Mouse (Mus musculus) naive thymus-derived CD4-positive, alpha-beta T cell, adult 2 months (primary cell): ENCODE measurements around the gene Coq8b.

Experiments used
- DNase-seq: peaks from one replicate; pipeline ENCODE4 v3.0.0-alpha.2; 2011; ENCODE audit warnings: low read depth

The Coq8b gene

DNA sequence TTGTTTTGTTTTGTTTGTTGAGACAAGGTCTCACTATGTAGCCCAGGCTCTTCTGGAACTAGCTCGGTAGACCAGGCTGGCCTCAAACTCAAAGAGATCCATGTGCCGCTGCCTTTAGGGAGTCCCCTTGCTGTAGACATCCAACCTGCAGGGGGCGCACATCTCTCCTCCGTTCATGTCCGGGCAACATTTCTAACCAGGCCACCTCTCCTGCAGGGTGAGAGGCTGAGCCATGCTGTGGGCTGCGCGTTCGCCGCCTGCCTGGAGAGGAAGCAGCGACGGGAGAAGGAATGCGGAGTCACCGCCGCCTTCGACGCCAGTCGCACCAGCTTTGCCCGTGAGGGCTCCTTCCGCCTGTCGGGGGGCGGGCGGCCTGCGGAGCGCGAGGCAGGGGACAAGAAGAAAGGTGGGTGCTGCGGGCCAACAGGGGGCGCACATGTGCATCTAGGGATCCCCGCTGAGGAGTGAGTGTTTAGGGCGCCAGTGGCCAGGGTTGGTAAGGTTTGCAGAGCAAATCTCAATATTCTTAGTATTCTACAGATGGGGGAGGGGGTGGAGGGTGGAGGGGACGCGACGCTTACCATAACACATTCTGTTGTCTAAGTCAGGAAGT, 41.0 kb downstream of the Coq8b start:
- DNase-seq: peak; percentile 54

DNA sequence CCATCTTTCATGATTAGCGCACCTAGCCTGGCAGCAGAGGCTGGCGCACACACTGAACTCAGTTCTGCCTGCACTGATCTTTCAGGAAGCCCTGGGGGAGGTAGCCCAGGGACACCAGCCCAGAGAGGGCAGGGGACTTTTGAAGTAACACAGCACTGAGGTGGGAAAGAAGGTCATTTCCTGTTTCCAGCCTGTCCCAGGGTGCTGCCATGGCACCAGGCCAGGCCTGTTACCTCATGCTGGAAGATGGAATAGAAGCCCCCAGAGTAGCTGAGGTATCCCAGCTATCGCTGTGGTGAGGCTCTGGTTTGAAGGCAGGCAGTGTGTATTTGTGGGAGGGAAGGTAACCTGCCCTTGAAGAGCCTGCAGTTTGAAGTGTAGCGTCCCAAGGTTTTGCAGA, 42.1 kb downstream of the Coq8b start:
- no peak for DNase-seq

DNA sequence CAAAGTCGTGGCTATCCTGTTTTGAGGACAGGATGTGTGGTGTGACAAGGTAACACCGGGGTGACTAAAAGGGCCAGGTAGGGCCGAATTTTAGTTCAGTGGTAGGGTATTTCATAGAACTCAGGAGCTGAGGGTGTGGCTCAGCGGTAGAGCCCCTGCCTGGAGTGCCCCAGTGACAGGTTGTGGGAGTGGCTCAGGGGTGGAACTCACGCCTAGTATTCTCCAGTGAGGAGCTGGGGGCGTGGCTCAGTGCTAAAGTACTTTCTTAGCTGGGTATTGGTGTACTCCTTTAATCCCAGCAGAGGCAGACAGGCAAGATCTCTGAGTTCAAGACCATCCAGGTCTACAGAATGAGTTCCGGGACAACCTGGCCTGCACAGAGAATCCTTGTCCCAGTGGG, 43.2 kb downstream of the Coq8b start:
- DNase-seq: no peak

DNA sequence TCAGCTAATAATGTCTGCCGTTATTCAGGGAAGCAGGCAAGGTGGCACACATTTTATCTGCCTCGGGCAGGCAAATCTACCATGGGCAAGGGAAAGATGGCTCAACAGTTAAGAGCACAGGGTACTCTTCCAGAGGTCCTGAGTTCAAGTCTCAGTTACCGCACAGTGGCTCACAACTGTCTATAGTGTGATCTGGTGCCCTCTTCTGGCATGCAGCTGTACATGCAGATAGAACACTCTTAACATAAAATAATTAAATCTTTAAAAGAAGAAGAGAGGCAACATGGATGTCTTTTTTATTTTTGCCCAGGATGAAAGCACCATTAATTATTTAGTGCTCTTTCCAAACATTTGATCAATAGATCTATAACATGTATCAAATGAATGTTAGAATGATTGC, 44.4 kb downstream of the Coq8b start:
- DNase-seq: peak; percentile 49

DNA sequence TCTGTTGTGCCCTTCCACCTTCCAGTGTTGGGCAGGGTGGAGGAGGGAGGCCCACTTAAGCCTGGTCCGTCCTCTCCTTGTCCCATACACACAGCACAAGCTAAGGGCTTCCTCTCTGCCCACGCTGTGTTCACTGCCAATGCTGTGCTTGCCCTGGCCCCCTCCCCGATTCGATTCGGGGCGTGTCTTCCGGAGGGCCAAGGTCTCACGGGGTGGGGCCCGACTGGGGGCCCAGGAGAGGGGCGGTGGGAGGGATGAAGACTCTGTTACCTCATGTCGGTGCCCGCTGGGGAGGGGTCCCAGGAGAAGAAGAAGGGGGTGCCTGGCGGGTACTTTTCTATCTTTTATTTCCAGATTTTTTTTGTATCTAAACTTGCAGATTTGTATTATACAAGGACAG, 48.9 kb downstream of the Coq8b start:
- no peak for DNase-seq

DNA sequence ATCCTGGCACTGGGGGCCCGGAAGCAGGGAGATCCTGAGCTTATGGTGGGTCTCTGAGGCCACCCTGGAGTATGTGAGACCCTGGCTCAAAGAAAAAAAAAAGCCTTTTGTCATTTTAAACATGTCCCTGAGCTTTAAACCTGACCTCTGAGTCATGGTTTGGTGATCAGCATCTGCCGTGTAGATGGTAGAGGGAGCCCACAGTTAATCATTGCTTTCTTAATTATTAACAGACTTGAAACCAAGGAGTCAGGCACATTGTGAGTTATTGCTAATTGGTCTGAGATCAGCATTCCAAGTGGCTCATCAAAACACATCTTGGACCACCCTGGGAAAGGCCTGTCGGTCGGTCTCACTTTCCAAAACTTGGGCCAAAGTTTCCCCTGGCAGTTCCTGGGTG, 49.4 kb downstream of the Coq8b start:
- DNase-seq: no peak

DNA sequence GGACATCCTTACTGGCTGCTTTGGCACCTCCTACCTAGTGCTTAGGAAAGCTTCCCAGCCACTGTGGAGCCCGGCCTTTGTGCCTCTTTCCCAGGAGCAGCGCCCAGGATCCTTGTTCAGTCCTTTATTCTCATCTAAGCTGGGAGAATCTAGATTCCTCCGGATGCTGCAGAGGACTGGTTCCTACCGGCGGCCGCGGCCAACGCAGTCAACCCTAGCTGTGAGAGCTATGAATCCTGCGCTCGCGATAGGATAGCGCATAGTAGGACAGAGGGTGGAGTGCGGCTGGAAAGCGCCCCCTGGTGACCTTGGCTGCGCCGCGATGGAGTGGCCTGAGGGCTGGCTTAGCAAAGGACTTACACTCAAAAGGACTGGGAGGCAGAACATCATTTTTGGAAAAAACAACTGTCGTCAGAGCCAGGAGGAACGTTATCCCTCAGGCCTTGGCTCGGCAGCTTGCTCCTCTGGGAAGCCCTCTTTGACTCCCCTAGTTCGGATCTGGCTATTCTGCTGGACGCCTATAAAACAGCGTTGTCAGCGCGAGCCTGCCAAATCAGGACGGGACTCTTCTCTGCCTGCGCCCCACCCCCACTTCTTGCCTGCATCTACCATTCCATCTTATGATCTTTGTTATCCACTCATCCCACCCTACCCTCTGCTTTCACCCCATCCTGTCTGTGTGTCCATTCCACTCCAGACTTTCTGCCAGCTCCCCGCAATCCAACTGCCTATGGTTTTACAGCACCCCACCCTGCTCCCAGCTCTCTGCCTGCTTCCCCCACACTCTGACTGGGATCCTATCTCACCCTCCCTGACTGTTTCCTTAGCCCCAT, 52.3 kb downstream of the Coq8b start:
- peak; percentile 47 for DNase-seq

DNA sequence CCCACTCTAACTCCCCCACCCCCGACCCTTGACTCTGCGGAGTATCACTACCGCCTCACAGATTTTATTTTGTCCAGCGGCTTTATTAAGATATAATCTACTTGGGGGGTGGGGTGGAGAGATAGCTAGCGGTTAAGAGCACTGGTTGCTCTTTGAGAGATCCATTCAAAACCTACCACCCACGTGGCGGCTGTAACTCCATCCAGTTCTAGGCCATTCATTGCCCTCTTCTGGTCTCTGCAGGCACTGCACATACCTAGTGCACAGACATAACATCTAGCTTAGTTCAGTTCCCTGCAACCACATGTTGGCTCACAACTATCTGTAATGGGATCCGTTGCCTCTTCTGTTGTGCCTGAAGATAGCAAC, 52.9 kb downstream of the Coq8b start:
- peak; percentile 67 for DNase-seq

DNA sequence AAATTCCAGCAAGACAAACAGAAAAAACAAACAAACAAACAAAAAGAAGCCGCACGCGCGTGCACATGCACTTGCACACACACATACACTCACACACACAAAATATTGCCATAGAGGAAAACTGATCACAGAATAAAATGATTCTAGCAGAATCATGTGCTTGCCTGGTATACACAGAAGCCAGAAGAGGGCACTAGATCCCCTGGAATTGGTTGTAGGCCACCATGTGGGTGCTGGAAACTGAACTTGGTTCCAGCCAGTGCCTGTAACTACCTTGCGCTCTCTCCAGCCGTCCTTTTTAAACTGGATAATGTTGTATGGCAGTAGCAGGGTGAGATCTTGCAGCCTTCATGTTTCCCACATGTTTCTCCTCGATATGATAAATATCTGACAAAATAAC, 55.9 kb downstream of the Coq8b start:
- no peak for DNase-seq

DNA sequence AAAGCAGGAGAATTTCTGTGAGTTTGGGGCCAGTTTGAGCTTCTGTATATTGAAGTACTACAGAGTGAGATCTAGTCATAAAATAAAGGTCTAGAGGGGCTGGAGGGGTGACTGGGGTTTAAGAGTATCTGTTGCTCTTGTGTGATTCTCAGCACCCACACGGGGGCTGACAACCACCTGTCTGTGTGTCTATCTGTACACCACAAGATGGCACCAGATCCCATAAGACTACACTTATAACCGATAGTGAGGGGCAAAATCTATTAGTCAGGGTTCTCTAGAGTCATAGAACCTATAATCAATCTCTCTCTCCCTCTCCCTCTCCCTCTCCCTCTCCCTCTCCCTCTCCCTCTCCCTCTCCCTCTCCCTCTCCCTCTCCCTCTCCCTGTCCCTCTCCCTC, 57.7 kb downstream of the Coq8b start:
- no peak for DNase-seq

DNA sequence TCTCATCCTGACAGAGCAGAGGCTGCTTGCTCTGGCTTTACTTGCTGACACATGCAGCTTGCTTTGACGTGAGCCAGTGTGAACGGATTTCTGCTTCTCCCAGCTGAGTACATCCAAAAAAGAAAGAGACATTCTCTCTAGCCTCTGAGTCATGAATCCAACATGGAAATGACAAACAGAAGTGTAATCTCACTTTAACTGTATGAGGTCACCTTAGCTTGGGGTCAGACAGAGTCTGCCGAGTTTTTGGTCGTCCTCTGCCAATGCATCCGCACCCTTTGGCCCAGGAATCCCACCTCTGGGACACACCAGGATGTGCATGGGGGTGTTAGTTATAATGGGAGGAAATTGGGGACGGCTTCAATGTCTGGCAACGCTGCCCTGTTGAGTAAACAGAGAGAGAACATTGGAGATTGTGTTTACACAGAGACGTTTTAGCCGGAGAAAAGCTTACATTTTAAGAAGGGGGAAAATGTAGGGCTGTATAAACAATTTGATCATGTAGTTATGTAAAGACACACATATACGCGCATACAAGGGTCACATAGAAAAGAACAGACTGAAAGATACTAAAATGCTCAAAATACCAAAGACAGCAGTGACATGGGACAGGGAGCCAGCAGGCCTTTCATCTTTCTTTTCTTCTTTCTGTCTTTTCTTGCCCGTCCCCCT, 59.1 kb downstream of the Coq8b start:
- no peak for DNase-seq

DNA sequence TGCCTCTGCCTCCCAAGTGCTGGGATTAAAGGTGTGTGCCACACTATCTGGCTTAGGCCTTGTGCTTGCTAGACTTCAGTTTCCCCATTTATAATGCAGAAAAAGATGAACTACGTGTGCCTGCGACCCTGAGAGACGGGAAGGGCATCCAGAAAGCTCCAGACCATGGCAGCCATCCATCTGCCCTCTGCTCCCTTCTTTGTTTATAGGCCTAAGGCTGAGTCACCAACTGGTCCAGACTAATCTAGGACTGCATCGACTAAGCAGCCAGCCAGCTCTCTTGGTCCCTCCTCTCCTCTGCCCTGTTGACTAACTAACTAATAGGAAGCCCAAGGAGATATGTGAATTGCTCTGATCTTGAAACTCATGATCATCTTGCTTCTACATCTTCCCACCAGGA, 63.1 kb downstream of the Coq8b start:
- DNase-seq: no peak

DNA sequence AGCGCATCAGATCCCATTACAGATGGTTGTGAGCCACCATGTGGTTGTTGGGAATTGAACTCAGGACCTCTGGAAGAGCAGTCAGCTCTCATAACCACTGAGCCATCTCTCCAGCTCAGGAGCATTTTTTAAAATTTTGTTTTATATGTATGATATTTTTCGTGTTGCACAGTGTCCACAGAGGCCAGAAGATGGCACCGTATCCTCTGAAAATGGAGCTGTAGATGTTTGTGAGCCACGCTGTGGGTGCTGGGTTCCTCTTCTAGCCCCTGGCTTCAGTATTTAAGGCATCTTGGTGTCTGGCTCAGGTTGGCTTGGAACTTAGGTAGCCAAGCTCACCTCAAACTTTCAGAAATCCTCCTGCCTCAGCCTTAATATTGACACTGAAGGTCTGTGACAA, 63.7 kb downstream of the Coq8b start:
- DNase-seq: no peak

DNA sequence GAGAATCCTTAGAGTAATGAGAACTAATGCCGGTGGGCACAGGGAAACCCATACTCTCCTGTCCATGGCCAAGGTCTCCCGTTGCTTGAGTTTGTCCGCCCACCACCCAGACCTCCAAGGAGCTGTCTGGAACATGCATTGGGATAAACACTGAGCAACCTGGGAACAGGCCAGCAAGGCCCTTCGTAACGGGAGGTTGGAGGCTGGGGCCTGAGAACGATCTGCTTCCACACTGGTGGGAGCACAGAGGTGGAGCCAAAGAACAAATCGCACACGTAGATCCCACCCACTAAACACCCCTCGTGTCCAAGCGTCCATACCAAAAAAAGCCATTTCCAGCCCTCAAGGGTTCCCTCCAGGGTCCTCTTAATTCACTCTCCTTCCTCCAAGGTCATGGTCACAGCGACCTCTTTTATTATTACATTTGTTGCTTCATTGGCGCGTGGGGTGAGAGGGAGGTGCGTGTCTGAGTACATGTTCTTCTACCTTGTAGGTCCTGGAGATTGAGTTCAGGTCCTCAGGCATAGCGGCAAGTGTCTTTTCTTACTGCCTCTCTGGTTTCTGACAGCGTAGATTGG, 65.3 kb downstream of the Coq8b start:
- DNase-seq: no peak

DNA sequence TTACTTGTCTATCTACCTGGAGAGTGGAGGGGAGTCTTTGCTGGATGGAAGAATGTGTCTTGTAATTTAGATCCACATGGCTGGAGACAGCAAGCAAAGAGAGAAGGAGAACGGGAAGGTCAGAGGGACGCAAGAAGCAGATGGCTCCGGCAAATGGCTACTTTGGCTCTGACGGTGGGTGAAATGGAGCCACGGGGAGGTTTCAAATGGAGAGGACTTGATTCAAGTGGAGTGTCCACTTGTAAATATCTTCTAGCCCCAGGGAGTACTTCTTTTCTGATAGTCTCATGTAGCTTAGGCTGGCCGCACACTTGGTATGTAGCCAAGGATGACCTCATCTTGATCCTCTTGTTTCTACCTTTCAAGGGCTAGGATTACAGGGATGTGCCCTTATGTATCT, 66.0 kb downstream of the Coq8b start:
- DNase-seq: no peak

DNA sequence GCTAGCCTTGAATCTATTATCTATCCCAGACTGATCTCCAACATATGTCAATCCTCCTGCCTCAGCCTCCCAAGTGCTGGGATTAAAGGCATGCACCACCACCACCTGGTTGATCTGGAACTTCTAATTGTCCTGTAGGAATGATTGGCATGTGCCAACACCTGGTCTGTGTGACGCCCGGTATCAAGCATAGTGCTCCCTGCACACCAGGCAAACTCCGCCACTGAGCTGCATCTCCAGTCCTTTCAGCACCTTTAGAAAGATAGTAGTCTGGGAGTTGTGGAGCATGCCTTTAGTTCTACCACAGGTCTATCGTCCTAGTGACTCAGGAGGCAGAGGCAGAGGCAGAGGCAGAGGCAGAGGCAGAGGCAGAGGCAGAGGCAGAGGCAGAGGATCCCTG, 67.5 kb downstream of the Coq8b start:
- no peak for DNase-seq

DNA sequence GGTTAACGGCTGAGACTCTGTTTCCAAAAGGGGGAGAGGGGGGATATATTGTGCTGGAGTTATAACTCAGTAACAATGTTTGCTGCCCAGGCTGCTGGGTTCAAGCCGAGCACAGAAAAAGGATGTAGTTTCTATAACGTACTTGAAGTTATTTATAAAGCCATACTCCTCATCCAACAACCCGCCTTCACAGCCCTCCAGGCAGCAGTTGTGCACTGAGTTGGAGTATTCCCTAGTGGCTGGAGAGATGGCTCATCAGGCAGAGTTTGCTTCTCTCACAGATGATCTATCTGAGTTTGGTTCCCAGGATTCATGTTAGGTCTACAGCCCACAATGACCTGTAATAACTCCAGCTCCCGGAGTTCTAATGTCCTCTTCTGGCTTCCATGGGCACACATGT, 68.0 kb downstream of the Coq8b start:
- DNase-seq: no peak

DNA sequence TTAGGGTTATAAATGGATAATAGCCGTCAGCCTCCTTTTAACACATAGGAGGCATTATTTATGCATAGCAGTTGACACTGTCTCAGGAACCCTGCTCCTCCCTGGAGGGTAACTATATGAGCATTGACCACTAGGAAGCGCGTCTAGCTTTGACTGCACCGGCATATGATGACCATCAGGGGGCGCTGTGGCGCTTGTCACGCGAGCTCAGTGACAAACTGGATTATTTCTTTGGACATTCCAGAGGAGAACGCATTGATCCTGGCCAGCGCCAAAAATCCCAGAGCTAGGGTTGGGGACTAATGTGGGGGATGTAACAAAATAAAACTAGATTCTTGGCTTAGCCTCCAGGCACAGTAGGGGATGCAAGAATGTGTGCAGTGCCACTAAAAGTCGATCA, 69.3 kb downstream of the Coq8b start:
- DNase-seq: peak; percentile 75

DNA sequence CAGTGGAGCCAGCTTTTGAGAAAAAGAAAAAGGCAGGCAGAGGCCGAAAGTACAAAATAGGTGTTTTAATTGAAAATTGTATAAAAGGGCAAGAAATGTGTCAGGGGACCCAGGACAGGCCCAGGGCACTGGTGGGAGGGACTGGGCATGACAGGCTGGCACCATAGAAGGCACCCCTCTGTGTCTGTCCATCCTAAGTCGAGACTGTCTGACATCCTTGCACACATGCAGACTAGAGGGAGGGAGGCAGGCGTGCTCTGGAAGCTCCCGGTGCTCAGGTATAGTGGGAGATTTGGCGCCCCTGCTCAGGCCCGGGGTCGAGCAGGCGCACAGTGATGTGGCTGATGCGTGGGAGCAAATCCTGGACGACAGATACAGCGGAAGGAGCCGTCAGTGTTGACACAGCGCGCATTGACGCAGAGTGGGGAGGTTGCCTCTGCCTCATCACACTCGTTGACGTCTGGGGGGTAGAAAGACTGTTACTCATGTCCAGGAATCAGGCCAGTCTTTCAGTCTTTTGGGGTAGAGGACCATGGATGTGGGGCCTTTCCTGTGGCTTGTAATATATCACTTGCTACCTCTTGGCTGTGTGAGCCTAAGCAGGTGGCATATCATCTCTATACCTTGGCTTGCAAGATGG, 72.4 kb downstream of the Coq8b start:
- DNase-seq: no peak

DNA sequence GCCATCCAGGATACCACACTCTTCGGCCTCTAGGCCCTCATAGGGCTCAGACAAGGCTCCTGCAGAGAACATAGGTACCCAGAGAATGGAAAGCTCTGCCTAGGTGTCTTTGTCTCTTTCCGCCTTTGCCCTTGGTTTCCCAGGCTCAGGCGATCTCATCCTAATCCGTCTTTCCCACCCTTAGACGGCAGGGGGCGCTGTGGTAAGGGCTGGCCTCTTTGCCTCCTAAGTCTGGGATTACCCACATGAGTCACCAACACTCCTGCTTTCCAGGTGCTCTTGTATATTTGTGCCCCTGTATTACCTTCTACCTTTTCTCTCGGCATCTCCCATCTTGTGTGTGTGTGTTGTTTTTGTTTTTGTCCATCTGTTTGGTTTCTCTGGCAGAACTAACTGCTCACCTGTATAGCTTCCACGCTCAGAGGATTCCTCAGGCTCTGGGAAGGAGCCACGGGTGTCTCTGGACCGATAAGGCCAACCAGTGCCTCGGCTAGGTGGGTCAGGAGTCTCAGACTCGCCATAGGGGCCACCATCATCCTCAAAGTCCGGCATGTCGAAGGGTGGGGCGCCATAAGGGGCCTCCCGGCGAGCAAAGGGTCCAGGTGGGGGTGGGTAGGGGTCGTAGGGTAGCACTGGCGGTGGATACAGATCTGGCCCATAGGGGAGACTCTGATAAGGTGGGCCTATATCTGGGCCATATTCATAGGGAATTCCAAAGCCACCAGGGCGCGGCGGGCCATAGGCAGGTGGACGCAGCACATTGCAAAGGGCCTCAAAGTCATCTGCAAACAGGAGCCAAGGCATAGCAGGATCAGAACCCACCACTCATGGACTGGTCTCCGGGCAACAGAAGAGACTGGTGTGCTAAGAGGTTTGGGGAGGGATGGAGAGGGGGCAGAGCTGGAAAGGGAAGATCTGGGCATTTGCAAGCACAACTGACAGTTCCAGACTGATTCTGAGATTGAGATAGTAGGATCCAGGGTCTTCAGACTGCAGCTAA, 73.6 kb downstream of the Coq8b start:
- DNase-seq: no peak

DNA sequence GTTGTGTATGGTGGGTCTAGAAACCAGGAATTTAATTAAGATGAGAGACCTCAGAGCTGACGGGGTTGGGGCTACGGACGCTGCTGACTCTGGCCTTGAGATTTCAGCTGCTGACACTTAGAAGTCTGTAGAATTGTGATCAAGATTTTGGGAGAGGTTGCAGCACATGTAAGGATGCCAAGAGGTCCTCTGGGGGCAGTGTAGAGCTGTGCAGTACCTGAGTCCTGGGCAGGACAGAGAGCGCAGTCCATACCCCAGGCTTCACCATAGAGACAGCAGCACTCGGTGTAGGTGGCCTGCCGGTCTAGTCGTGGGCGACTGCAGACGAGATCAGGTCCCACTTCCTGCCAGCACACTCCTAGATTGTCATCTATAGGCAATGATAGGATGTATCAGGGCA, 74.7 kb downstream of the Coq8b start:
- DNase-seq: no peak
